Comparison of ENCODE assay signal across 28 mouse cellular contexts in the genomic region with DNA sequence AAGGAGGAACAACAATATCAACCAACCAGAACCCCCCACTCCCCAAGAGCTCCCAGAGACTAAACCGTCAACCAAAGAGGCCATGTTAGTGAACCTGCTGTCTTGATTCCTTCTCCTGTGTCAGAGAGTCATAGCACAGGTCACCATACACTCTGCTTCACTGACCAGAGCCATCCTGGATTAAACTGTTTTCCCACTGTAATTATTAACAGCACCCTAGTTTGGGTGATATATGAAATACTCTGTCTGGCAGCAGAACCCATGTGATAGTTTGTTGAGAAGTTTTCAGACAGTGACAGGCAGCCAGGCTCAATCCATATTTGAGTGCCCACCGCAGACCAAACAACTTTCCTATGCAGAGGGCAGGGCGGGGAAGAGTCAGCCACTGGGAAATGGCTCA. TPM values are rescaled to one million over a fixed set of nuclear protein-coding genes. Genes with fewer than 3 reads are reported as not detected.
DNase-seq lines count a peak whose midpoint lies in the region; ATAC-seq and TF ChIP-seq lines count a peak whose summit lies in the region.
"Had no signal": no experiment of that assay in that cellular context is flagged by ENCODE, and none has a peak within 500 bp of the region (broad histone marks: within the 10 kb centered on the region; RNA-seq: fewer than 3 reads in every experiment).

No protein-coding gene starts in this region.

- no peak overlapping the region for H3K4me2 ChIP-seq in kidney, embryonic 15.5 days
- H3K4me2 ChIP-seq in kidney, postnatal 0 days (ENCODE audit: low read length), result no peak overlapping the region
- H3K4me2 ChIP-seq in kidney, embryonic 14.5 days (replicated peaks; ENCODE audit: low read depth, low read length), result no peak overlapping the region
- H3K4me2 ChIP-seq: embryonic facial prominence, embryonic 13.5 days; embryonic facial prominence, embryonic 15.5 days; forebrain, embryonic 12.5 days had no signal

- H3K4me3 ChIP-seq in kidney, adult 2 months (ENCODE audit: insufficient read depth, low read depth, low read length), result no peak overlapping the region
- H3K4me3 ChIP-seq in kidney, embryonic 15.5 days (replicated peaks), result no peak overlapping the region
- no peak overlapping the region for H3K4me3 ChIP-seq in kidney, postnatal 0 days (replicated peaks; ENCODE audit: low read depth, low read length)
- H3K4me3 ChIP-seq in kidney, embryonic 14.5 days (ENCODE audit: low read length), result no peak overlapping the region
- H3K4me3 ChIP-seq: embryonic facial prominence, embryonic 13.5 days; embryonic facial prominence, embryonic 15.5 days; erythroblast, embryonic 14.5 days; forebrain, embryonic 10.5 days; forebrain, embryonic 12.5 days had no signal

- 53% methylated on average over 3 of the region's 3 CpGs for WGBS in kidney, adult 2 months
- WGBS in kidney, embryonic 15.5 days, result 85% methylated on average over 3 of the region's 3 CpGs
- WGBS in kidney, postnatal 0 days, result 65% methylated on average over 3 of the region's 3 CpGs
- WGBS in kidney, embryonic 14.5 days, result 68% methylated on average over 3 of the region's 3 CpGs

- H3K27ac ChIP-seq in kidney, adult 2 months (ENCODE audit: insufficient read depth, low read depth, low read length), result peak overlapping the region; percentile 45; the same call in 1 of the 2 replicates
- H3K27ac ChIP-seq in kidney, embryonic 15.5 days, result no peak overlapping the region; the same call in 1 of the 2 replicates
- 0 out of 2 replicates have a peak overlapping the region, but pooled peaks have one; percentile 19 for H3K27ac ChIP-seq in kidney, postnatal 0 days
- no peak overlapping the region for H3K27ac ChIP-seq in kidney, embryonic 14.5 days (ENCODE audit: low read depth, low read length)
- H3K27ac ChIP-seq: embryonic facial prominence, embryonic 13.5 days; embryonic facial prominence, embryonic 15.5 days; forebrain, embryonic 10.5 days; forebrain, embryonic 12.5 days had no signal

- no peaks in the 10 kb centered on the region for H3K9me3 ChIP-seq in kidney, embryonic 15.5 days (replicated peaks)
- H3K9me3 ChIP-seq in kidney, postnatal 0 days (replicated peaks; ENCODE audit: low read length), result no peaks in the 10 kb centered on the region; the same call in 1 of the 2 replicates
- no peaks in the 10 kb centered on the region for H3K9me3 ChIP-seq in kidney, embryonic 14.5 days (ENCODE audit: control insufficient read depth, low read length)
- H3K9me3 ChIP-seq: embryonic facial prominence, embryonic 13.5 days; embryonic facial prominence, embryonic 15.5 days; forebrain, embryonic 10.5 days; forebrain, embryonic 12.5 days; G1E had no signal

- no peak for TF ChIP-seq CTCF in kidney, adult 2 months (conservative IDR thresholded peaks at IDR 0.05; ENCODE audit: insufficient read depth, insufficient read length, low read depth, low read length)
- no peak for TF ChIP-seq CTCF in kidney, postnatal 0 days (IDR thresholded peaks at IDR 0.05; ENCODE audit: low read depth)

- 0 out of 2 replicates have a peak, but pooled peaks have one; percentile 35 for ATAC-seq in kidney, embryonic 15.5 days (replicated peaks; ENCODE audit: low FRiP score)
- peak; percentile 23; the same call in 1 of the 2 replicates for ATAC-seq in kidney, postnatal 0 days (replicated peaks; ENCODE audit: low FRiP score, low read depth)
- no peak for ATAC-seq in kidney, embryonic 14.5 days (ENCODE audit: low FRiP score, low TSS enrichment)
- ATAC-seq: CD4-positive, CD25-positive, alpha-beta regulatory T cell, adult 4 months; forebrain, embryonic 14.5 days had no signal

- DNase-seq in heart, adult 11 months, result peak; percentile 49
- no peak for DNase-seq in heart, postnatal 14 days
- peak; percentile 54 for DNase-seq in kidney, adult 2 months
- no peak for DNase-seq in kidney, postnatal 4 days
- DNase-seq in kidney, postnatal 25 days, result no peak
- DNase-seq in kidney, postnatal 0 days (ENCODE audit: low spot score), result no peak
- DNase-seq: adrenal gland, adult 2 months; adrenal gland, postnatal 10 days; adrenal gland, postnatal 25 days; B cell, adult 2 months; cerebellum, adult 11 months; cerebellum, adult 18-20 months; cerebellum, adult 8-10 months; cerebellum, adult 9-11 months; cerebellum, postnatal 14 days; cerebellum, postnatal 36 days; embryo, embryonic 11 days had no signal

- TF ChIP-seq POLR2A in kidney, adult 2 months (IDR thresholded peaks at IDR 0.05; ENCODE audit: low read depth, low read length), result no peak

- no peaks in the 10 kb centered on the region for H3K27me3 ChIP-seq in kidney, adult 2 months (replicated peaks; ENCODE audit: control insufficient read depth, insufficient read depth, low read length)
- H3K27me3 ChIP-seq in kidney, embryonic 15.5 days, result no peaks in the 10 kb centered on the region
- no peaks in the 10 kb centered on the region for H3K27me3 ChIP-seq in kidney, postnatal 0 days (ENCODE audit: insufficient read depth, low read length)
- H3K27me3 ChIP-seq in kidney, embryonic 14.5 days (ENCODE audit: control insufficient read depth, insufficient read depth, low read length), result 0 out of 2 replicates have a peak, but pooled peaks cover 3% of the 10 kb centered on the region
- H3K27me3 ChIP-seq: CH12.LX; embryonic facial prominence, embryonic 13.5 days; embryonic facial prominence, embryonic 15.5 days had no signal

- intact Hi-C loops in heart, postnatal 14 days (cut with DNase I), result loop anchor here (5.0 to 10.0 kb wide), 4 partner anchors 351 to 1018 kb away; a partner anchor contains a TSS

- no peaks in the 10 kb centered on the region for H3K36me3 ChIP-seq in kidney, adult 2 months (ENCODE audit: control insufficient read depth, insufficient read depth, low read length)
- H3K36me3 ChIP-seq in kidney, embryonic 15.5 days, result no peaks in the 10 kb centered on the region
- H3K36me3 ChIP-seq in kidney, postnatal 0 days (ENCODE audit: insufficient read depth, low read length), result no peaks in the 10 kb centered on the region
- no peaks in the 10 kb centered on the region for H3K36me3 ChIP-seq in kidney, embryonic 14.5 days (ENCODE audit: control insufficient read depth, insufficient read depth, low read length)
- H3K36me3 ChIP-seq: embryonic facial prominence, embryonic 13.5 days; embryonic facial prominence, embryonic 15.5 days; forebrain, embryonic 10.5 days; forebrain, embryonic 12.5 days; G1E had no signal

- no peak overlapping the region for H3K9ac ChIP-seq in kidney, embryonic 15.5 days
- H3K9ac ChIP-seq in kidney, postnatal 0 days (ENCODE audit: low read depth, low read length), result no peak overlapping the region
- H3K9ac ChIP-seq in kidney, embryonic 14.5 days (ENCODE audit: low read depth, low read length), result no peak overlapping the region
- H3K9ac ChIP-seq: embryonic facial prominence, embryonic 13.5 days; embryonic facial prominence, embryonic 15.5 days; forebrain, embryonic 12.5 days had no signal

- H3K4me1 ChIP-seq in kidney, adult 2 months (ENCODE audit: control insufficient read depth, insufficient read depth, low read length), result peaks cover 12% of the 10 kb centered on the region
- peaks cover 6% of the 10 kb centered on the region; the same call in 1 of the 2 replicates for H3K4me1 ChIP-seq in kidney, embryonic 15.5 days
- no peaks in the 10 kb centered on the region for H3K4me1 ChIP-seq in kidney, postnatal 0 days (replicated peaks; ENCODE audit: insufficient read depth, low read length)
- no peaks in the 10 kb centered on the region for H3K4me1 ChIP-seq in kidney, embryonic 14.5 days (ENCODE audit: control insufficient read depth, insufficient read depth, low read length)

RNA-seq across cellular contexts. Expression of a gene that starts 31.0 kb away (rescaled TPM):
- 100 to 1,000 TPM; 176 to 179 TPM for total RNA-seq in heart, postnatal 14 days (2021)
- 6.6 and 12.7 TPM in 2 replicates for polyA plus RNA-seq in kidney, adult 2 months (2012; rRNA removed)
- 79.5 and 88.2 TPM in 2 replicates for polyA plus RNA-seq in kidney, embryonic 15.5 days (2015; fragmentation: Nextera tagmentation; extraction: Ambion mirVana)
- polyA plus RNA-seq in kidney, postnatal 0 days (2015; fragmentation: Nextera tagmentation; extraction: Ambion mirVana), result 122 and 134 TPM in 2 replicates
- polyA plus RNA-seq in kidney, embryonic 14.5 days (2014; fragmentation: Nextera tagmentation; extraction: Ambion mirVana), result 79.5 and 97.6 TPM in 2 replicates

Comparison
In these comparisons a context has a peak if more than half of its experiments do, and no peak if none do; other contexts are left out.
1. DNase-seq: peak in heart, adult 11 months (single experiment) and kidney, adult 2 months (single experiment); none in heart, postnatal 14 days (0 of 2), kidney, postnatal 4 days (0 of 2), kidney, postnatal 25 days (0 of 2) and kidney, postnatal 0 days (single experiment).
2. H3K27ac ChIP-seq: peak in kidney, adult 2 months (single experiment) and kidney, postnatal 0 days (single experiment); none in kidney, embryonic 15.5 days (single experiment) and kidney, embryonic 14.5 days (single experiment).